Mouse (Mus musculus) MN1 (cell line): ENCODE data around the gene Atp5j.

Experiments used
- DNase-seq: peaks from one replicate; pipeline ENCODE4 v3.0.0-alpha.2; 2016; ENCODE audit warnings: low spot score

The Atp5j gene

GRCm38 (mm10) chr16:84835441-84835822 lies at the start of gene Atp5j:
Gene Atp5j (minus strand): TSS chr16:84835625.
- DNase-seq: peak; percentile 65

- no peak for DNase-seq
Observed at GRCm38 (mm10) chr16:84884572-84884971, 49.1 kb upstream of the Atp5j start.

GRCm38 (mm10) chr16:84881754-84882321 lies 46.4 kb upstream of the Atp5j start:
- no peak for DNase-seq

GRCm38 (mm10) chr16:84881168-84881567 lies 45.7 kb upstream of the Atp5j start:
- DNase-seq: no peak

GRCm38 (mm10) chr16:84879146-84879545 lies 43.7 kb upstream of the Atp5j start:
- DNase-seq: peak; percentile 54

- no peak for DNase-seq
Observed at GRCm38 (mm10) chr16:84876082-84876481, 40.7 kb upstream of the Atp5j start.

- no peak for DNase-seq
Observed at GRCm38 (mm10) chr16:84875718-84876035, 40.3 kb upstream of the Atp5j start.

- peak; percentile 25 for DNase-seq
Observed at GRCm38 (mm10) chr16:84875012-84875717, 39.7 kb upstream of the Atp5j start.

- no peak for DNase-seq
Observed at GRCm38 (mm10) chr16:84873805-84874204, 38.4 kb upstream of the Atp5j start.

- no peak for DNase-seq
Observed at GRCm38 (mm10) chr16:84864656-84865055, 29.2 kb upstream of the Atp5j start.

- DNase-seq: no peak
Observed at GRCm38 (mm10) chr16:84853492-84853891, 18.1 kb upstream of the Atp5j start.

GRCm38 (mm10) chr16:84838576-84838975 lies 3.2 kb upstream of the Atp5j start:
- no peak for DNase-seq

- DNase-seq: peak; percentile 56
Observed at GRCm38 (mm10) chr16:84835823-84836743, 658 bp upstream of the Atp5j start.

GRCm38 (mm10) chr16:84834745-84835440 lies 532 bp downstream of the Atp5j start, which contains the start of gene Gabpa:
Gene Gabpa (plus strand): TSS chr16:84834925.
- peak; percentile 96 for DNase-seq

GRCm38 (mm10) chr16:84834344-84834743 lies 1.1 kb downstream of the Atp5j start:
- DNase-seq: no peak

- DNase-seq: no peak
Observed at GRCm38 (mm10) chr16:84832736-84833135, 2.7 kb downstream of the Atp5j start.

GRCm38 (mm10) chr16:84831696-84832095 lies 3.7 kb downstream of the Atp5j start:
- no peak for DNase-seq

- no peak for DNase-seq
Observed at GRCm38 (mm10) chr16:84825009-84825408, 10.4 kb downstream of the Atp5j start.

GRCm38 (mm10) chr16:84817423-84817822 lies 18.0 kb downstream of the Atp5j start:
- DNase-seq: peak; percentile 23

GRCm38 (mm10) chr16:84814511-84814910 lies 20.9 kb downstream of the Atp5j start:
- DNase-seq: no peak

GRCm38 (mm10) chr16:84813852-84814251 lies 21.6 kb downstream of the Atp5j start:
- no peak for DNase-seq

- DNase-seq: no peak
Observed at GRCm38 (mm10) chr16:84810254-84810653, 25.2 kb downstream of the Atp5j start.
